Mouse (Mus musculus): ENCODE results near the gene Gm21304. TPM values are rescaled to one million over a fixed set of nuclear protein-coding genes. Genes with fewer than 3 reads are reported as not detected.

The Gm21304 gene
- not detected in 2 replicates for polyA plus RNA-seq (2012; rRNA removed; ENCODE audit: low replicate concordance)

GRCm38 (mm10) chr10:104168215-104168614, at the start of gene Gm21304:
Gene Gm21304, plus strand, starts transcription at chr10:104168515.

GRCm38 (mm10) chr10:104142687-104143086, 25.6 kb upstream of the Gm21304 start, which contains the start of gene Gm21293:
Gene Gm21293, plus strand, starts transcription at chr10:104142987.

DNA sequence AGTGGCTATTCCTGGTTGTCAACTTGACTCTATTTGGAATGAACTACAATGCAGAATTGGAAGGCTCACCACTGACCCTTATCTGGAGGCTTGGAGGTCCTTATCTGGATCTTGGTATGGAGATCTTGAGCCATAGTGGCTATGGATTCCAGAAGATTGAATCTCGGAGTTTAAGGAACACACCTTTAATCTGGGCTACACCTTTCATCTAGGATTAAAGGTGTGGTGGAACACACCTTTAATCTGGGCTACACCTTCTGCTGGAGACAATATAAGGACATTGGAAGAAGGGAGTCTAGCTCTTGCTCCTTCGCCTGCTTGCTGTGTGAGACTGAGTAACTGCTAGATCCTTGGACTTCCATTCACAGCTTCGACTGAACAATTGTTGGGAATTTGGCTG, 17.1 kb upstream of the Gm21304 start, which contains the start of gene Gm6763:
TSS of gene Gm6763 (plus strand) at position 301 of the 400 bp plus-strand sequence.

GRCm38 (mm10) chr10:104159706-104160105, 8.6 kb upstream of the Gm21304 start, which contains the start of gene Gm8764:
Gene Gm8764, plus strand, starts transcription at chr10:104160006.

GRCm38 (mm10) chr10:104176724-104177123, 8.4 kb downstream of the Gm21304 start, which contains the start of gene Gm21312:
Gene Gm21312, plus strand, starts transcription at chr10:104177024.

GRCm38 (mm10) chr10:104185233-104185632, 16.9 kb downstream of the Gm21304 start, which contains the start of gene Gm20765:
Gene Gm20765, plus strand, starts transcription at chr10:104185533.

DNA sequence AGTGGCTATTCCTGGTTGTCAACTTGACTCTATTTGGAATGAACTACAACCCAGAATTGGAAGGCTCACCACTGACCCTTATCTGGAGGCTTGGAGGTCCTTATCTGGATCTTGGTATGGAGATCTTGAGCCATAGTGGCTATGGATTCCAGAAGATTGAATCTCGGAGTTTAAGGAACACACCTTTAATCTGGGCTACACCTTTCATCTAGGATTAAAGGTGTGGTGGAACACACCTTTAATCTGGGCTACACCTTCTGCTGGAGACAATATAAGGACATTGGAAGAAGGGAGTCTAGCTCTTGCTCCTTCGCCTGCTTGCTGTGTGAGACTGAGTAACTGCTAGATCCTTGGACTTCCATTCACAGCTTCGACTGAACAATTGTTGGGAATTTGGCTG, 25.4 kb downstream of the Gm21304 start, which contains the start of gene Gm4340:
TSS of gene Gm4340 (plus strand) at position 301 of the 400 bp plus-strand sequence.

Other genes with a start within 250 kb of the Gm21304 start
- not detected in 2 replicates for gene Gm21293, start 25.5 kb upstream of the Gm21304 start, polyA plus RNA-seq (2012; rRNA removed; ENCODE audit: low replicate concordance)
- gene Gm6763, start 17.0 kb upstream of the Gm21304 start, polyA plus RNA-seq (2012; rRNA removed; ENCODE audit: low replicate concordance) = not detected in 2 replicates
- gene Gm8764, start 8.5 kb upstream of the Gm21304 start, polyA plus RNA-seq (2012; rRNA removed; ENCODE audit: low replicate concordance) = not detected in 2 replicates
- gene Gm21312, start 8.5 kb downstream of the Gm21304 start, polyA plus RNA-seq (2012; rRNA removed; ENCODE audit: low replicate concordance) = not detected in 2 replicates
- not detected in 2 replicates for gene Gm20765, start 17.0 kb downstream of the Gm21304 start, polyA plus RNA-seq (2012; rRNA removed; ENCODE audit: low replicate concordance)
- gene Gm4340, start 25.5 kb downstream of the Gm21304 start, polyA plus RNA-seq (2012; rRNA removed; ENCODE audit: low replicate concordance) = not detected in 2 replicates

All from subcutaneous adipose tissue, adult 2 months (tissue).